Mouse (Mus musculus) E14TG2a.4 (cell line): ENCODE results near the gene Tenm4.

ENCODE experiments used
- CTCF ChIP-seq: conservative IDR thresholded peaks from 2 replicates; pipeline ENCODE4 v1.5.1; 2014; ENCODE audit warnings: low read length
- NANOG ChIP-seq: IDR thresholded peaks from 2 replicates; pipeline ENCODE4 v1.6.1; 2014; ENCODE audit warnings: borderline replicate concordance, low read length, mixed read lengths

- TF ChIP-seq CTCF (no peak), NANOG (no peak)
These were observed 589.2 kb downstream of the Tenm4 start for GRCm38 (mm10) chr7:96760208-96760607.
